Mouse (Mus musculus) heart, postnatal 0 days (tissue): ENCODE data around the gene Lef1. TPM values are rescaled to one million over a fixed set of nuclear protein-coding genes. Genes with fewer than 3 reads are reported as not detected.

Experiments used
- ATAC-seq: fragments of 200-750 bp; cut with Nextera tagmentation; 2 replicates; pipeline ENCODE4 v1.8.0; 2017; ENCODE audit warnings: low read depth, moderate number of reproducible peaks, moderate library complexity; ENCODE audit not compliant: insufficient read depth
- DNase-seq: peaks from one replicate; pipeline ENCODE4 v3.0.0-alpha.2; 2016; ENCODE audit warnings: low spot score
- H3K27ac ChIP-seq: fragments of 300-500 bp; sonication (generic); 2 replicates; pipeline ENCODE4 v1.5.1; 2014; ENCODE audit warnings: low read depth, mild to moderate bottlenecking
- H3K27me3 ChIP-seq: fragments of 300-500 bp; sonication (generic); 2 replicates; pipeline ENCODE4 v1.6.1; 2014; ENCODE audit warnings: low read length, mixed read lengths; ENCODE audit not compliant: control insufficient read depth, insufficient read depth
- H3K36me3 ChIP-seq: fragments of 300-500 bp; sonication (generic); replicated peaks from 2 replicates; pipeline ENCODE4 v1.6.1; 2014; ENCODE audit warnings: low read length, mixed read lengths; ENCODE audit not compliant: control insufficient read depth, insufficient read depth
- H3K4me1 ChIP-seq: fragments of 300-500 bp; sonication (generic); 2 replicates; pipeline ENCODE4 v1.6.1; 2014; ENCODE audit warnings: antibody characterized with exemption; ENCODE audit not compliant: control insufficient read depth, insufficient read depth
- H3K4me2 ChIP-seq: fragments of 300-500 bp; sonication (generic); 2 replicates; pipeline ENCODE4 v1.6.1; 2014; ENCODE audit warnings: low read depth, mild to moderate bottlenecking, low read length, moderate library complexity
- H3K4me3 ChIP-seq: fragments of 300-500 bp; sonication (generic); 2 replicates; pipeline ENCODE4 v1.5.1; 2014; ENCODE audit warnings: low read depth, low read length
- H3K9ac ChIP-seq: fragments of 300-500 bp; sonication (generic); replicated peaks from 2 replicates; pipeline ENCODE4 v1.6.1; 2014; ENCODE audit warnings: low read depth, low read length, mixed read lengths
- H3K9me3 ChIP-seq: fragments of 300-500 bp; sonication (generic); replicated peaks from 2 replicates; pipeline ENCODE4 v1.6.1; 2016; ENCODE audit warnings: low read length; ENCODE audit not compliant: control insufficient read depth
- CTCF ChIP-seq: IDR thresholded peaks from 2 replicates; pipeline ENCODE4 v1.5.1; 2016; ENCODE audit warnings: antibody characterized with exemption, control low read depth, low read depth
- EP300 ChIP-seq: IDR thresholded peaks from 2 replicates; pipeline ENCODE4 v1.6.1; 2016; ENCODE audit warnings: antibody characterized with exemption, low read depth
- WGBS: fragments of 180-500 bp; shearing (Covaris S2); extraction: QIAGEN DNeasy Blood & Tissue Kit; methylation state at CpG from one replicate; pipeline ENCODE4 v1.1.7; 2014; 5-methylcytosine and 5-hydroxymethylcytosine counted together
- polyA plus RNA-seq: library from polyadenylated mRNA; unstranded; fragments of >200 nt; fragmentation: Nextera tagmentation; extraction: Ambion mirVana; gene quantifications from 2 replicates; pipeline ENCODE4 v1.2.1, GENCODE M21; 2015
- total RNA-seq: library from RNA; depleted of rRNA; stranded (reverse); fragments of >200 nt; gene quantifications from 2 replicates; pipeline ENCODE4 v1.2.3, GENCODE M21; 2014; ENCODE audit warnings: low replicate concordance

The Lef1 gene
- total and polyA plus RNA-seq, 2 experiments from 2014 or later, result 0.87 TPM; not detected in 1

DNA sequence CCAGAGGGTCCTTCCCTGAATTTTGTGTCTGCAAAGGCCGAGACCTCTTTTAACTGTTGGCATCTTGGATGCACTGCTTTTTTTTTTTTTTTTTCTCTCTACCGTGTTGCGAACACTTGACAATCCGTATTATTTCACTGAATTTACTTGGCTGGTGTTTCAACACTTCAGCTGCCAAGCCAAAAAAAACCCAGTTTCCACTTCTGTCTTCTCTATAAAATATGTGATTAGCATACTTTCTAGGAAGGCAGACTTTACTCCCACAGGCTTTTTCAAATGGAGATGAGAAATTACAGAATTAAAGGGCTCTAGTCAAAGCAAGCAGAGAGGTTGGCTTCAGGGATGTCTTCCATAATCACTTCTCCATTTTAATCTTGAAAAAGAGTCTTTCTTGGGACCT is 14.2 kb upstream of the Lef1 start:
- Histone ChIP-seq H3K4me2 (no peak overlapping the region), H3K9ac (no peak overlapping the region), H3K9me3 (no peaks in the 10 kb centered on the region), H3K36me3 (no peaks in the 10 kb centered on the region), H3K4me3 (no peak overlapping the region), H3K4me1 (no peaks in the 10 kb centered on the region), H3K27ac (no peak overlapping the region), H3K27me3 (no peaks in the 10 kb centered on the region)
- no peak for TF ChIP-seq EP300
- no peak for TF ChIP-seq CTCF
- ATAC-seq (no peak), DNase-seq (no peak)
- WGBS, result 85% methylated on average over 4 of the region's 4 CpGs

DNA sequence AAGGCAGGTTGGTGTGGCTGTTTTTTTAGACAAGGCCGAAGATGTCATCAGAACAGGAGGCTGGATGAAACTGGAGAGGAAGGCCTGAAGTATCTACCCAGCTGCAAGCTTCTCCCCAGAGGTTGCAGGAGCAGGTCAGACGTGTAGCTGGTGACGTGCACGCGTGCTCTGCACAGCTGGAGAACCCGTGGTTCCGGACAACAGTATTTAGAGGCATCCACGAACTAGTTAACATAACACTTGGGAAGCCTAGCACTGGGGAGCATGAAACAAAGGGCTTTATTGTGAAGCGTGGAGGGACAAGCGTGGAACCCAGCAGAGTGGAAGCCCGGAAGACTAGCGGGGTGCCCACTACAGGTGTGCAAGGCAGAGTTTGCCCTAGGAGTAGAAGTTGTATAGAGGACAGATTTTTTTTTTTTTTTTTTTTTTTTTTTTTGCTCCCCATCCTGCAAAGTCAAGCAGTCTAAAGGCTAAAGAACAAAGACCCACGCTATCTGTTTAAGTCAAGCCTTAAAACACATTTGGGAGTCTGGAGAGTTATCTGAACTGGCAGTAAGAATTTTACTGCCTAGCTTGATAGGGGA is 8.0 kb upstream of the Lef1 start:
- H3K27me3 ChIP-seq, result peaks cover 43% of the 10 kb centered on the region
- no peak overlapping the region for H3K4me3 ChIP-seq
- no peak overlapping the region for H3K9ac ChIP-seq
- DNase-seq (no peak), ATAC-seq (no peak)
- H3K9me3 ChIP-seq, result no peaks in the 10 kb centered on the region
- H3K4me2 ChIP-seq, result no peak overlapping the region
- 51% methylated on average over 13 of the region's 13 CpGs for WGBS
- no peaks in the 10 kb centered on the region for H3K36me3 ChIP-seq
- H3K27ac ChIP-seq, result no peak overlapping the region
- peaks cover 8% of the 10 kb centered on the region; the same call in 1 of the 2 replicates for H3K4me1 ChIP-seq
- TF ChIP-seq CTCF, result no peak
- no peak for TF ChIP-seq EP300

DNA sequence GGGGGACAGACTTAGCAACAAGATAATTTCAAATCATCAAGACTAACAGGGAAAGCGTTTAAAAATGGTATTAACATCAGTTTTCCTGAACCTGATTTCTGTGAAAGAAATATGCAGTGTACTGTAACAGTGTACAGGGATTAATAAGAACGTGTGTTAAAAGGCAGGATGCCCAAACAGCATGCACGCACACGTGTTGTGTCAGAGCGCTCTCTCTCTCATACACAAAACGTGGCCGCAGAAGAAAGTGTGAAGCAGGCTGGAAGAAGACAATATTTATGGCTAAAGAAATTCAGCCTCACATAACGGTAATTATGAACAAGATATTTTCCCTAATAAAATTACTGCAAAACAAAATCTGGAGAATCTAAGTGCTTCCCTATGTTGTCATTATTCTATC is 4.9 kb upstream of the Lef1 start:
- no peak for ATAC-seq

DNA sequence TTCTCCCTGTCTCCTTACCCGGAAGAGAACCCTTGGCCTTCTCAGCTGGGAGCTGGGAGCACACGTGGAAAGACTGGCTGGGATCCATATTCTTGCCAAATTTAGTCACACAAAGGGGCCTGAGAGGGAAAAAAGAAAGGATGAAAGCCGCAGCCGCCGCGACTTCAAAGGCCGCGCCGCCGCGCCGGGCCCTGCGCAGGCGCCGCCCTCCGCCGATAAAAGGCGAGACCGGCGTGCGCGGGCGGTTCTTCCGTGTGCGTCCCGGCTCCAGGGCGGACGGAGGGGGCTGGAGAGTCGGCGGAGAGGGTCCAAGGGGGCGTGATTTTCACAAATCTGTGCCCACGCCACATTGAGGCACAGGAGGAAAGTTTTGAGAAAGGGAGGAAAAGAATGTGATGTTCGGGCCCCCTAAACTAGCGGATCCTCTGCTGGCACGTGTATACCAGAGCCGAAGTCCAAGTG is 4.3 kb upstream of the Lef1 start:
- Histone ChIP-seq H3K9ac (no peak overlapping the region), H3K27me3 (peaks cover 80% of the 10 kb centered on the region), H3K4me1 (peaks cover 12% of the 10 kb centered on the region; the same call in 1 of the 2 replicates), H3K4me2 (peak overlapping the region; percentile 68), H3K9me3 (no peaks in the 10 kb centered on the region), H3K27ac (no peak overlapping the region), H3K36me3 (no peaks in the 10 kb centered on the region), H3K4me3 (peak overlapping the region; percentile 47)
- ATAC-seq (peak; percentile 37; the same call in 1 of the 2 replicates), DNase-seq (no peak)
- TF ChIP-seq CTCF (no peak), EP300 (no peak)
- 1% methylated on average over 36 of the region's 36 CpGs for WGBS

More for the DNA sequence above, 4.9 kb upstream of the Lef1 start:
- H3K9ac ChIP-seq, result no peak overlapping the region
- peak overlapping the region; percentile 68; the same call in 1 of the 2 replicates for H3K4me2 ChIP-seq
- DNase-seq, result no peak
- H3K9me3 ChIP-seq, result no peaks in the 10 kb centered on the region
- H3K27me3 ChIP-seq, result peaks cover 74% of the 10 kb centered on the region
- peaks cover 8% of the 10 kb centered on the region; the same call in 1 of the 2 replicates for H3K4me1 ChIP-seq
- peak overlapping the region; percentile 47 for H3K4me3 ChIP-seq
- no peak overlapping the region for H3K27ac ChIP-seq
- no peaks in the 10 kb centered on the region for H3K36me3 ChIP-seq
- TF ChIP-seq EP300 (no peak), CTCF (no peak)
- WGBS, result 68% methylated on average over 8 of the region's 8 CpGs

DNA sequence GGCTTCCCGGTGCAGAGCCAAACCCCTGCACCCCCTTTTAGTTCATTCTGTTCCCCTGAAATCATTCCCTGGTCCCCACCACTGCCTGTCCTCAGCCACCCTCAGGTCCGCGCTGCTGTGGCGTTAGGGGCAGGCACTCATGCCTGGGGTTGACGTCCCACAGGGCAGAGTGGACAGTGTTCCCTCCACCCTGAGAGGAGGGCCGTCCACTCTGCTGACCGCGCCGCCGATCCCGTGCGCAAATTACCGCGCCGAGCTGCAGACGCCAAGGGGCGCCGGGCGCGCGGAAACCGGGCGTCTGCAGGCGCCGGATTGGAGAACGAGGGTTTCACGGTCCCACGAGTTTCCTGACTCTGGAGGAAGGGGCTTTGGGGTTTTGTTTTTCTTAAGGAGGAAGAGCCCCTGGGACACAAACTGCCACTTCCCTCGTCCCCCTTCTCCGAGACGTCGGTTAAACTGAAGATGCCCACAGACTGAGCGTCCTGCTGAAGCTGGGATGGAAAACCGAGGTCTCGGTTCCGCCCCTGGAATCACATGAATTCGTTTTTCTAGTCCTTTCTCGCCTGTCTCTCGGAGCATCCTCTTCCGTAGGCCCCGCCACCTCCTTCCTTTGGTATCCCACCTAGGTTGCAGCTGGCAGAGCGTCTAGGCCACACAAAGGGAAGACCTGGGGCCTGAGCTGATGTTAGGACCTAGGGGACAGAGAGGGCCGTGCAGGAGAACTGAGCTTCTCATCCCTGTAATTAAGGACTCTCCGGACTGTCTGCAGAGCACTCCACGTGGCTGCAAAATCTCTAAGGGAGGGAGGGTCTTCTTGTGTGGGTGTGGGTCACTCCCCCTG is 3.6 kb upstream of the Lef1 start:
- H3K4me3 ChIP-seq, result peak overlapping the region; percentile 47
- DNase-seq, result no peak

More for the DNA sequence above, 3.6 kb upstream of the Lef1 start:
- no peak overlapping the region for H3K9ac ChIP-seq
- no peak for ATAC-seq
- peaks cover 15% of the 10 kb centered on the region; the same call in 1 of the 2 replicates for H3K4me1 ChIP-seq
- H3K36me3 ChIP-seq, result no peaks in the 10 kb centered on the region
- WGBS, result under 1% methylated on average over 45 of the region's 45 CpGs
- peak overlapping the region; percentile 68 for H3K4me2 ChIP-seq
- no peaks in the 10 kb centered on the region for H3K9me3 ChIP-seq
- peaks cover 87% of the 10 kb centered on the region for H3K27me3 ChIP-seq
- TF ChIP-seq EP300, result no peak
- TF ChIP-seq CTCF, result no peak
- H3K27ac ChIP-seq, result no peak overlapping the region
